Mouse (Mus musculus) heart, postnatal 36 days (tissue): ENCODE measurements at regions not wholly inside any gene's neighbourhood (a gene's known extent, or its start where the extent isn't known, plus 50 kb on each side); places are given as distances from the start of the nearest gene placed in this dataset.

Source experiments
- DNase-seq, 2 experiments: peaks; one replicate each; pipeline ENCODE4 v3.0.0; 2021 to 2022
- intact Hi-C: fragments of 180-260 bp; cut with DNase I; formaldehyde crosslinking; loops from one replicate; pipeline ENCODE4 v1.15.1; 2025
- microRNA-seq, 2 experiments: library from miRNA; unstranded; fragments of <30 nt; microRNA quantifications; one replicate each; pipeline ENCODE4 v1.2.0; 2021; ENCODE audit warnings: borderline number of aligned reads in 2 of 2

DNA sequence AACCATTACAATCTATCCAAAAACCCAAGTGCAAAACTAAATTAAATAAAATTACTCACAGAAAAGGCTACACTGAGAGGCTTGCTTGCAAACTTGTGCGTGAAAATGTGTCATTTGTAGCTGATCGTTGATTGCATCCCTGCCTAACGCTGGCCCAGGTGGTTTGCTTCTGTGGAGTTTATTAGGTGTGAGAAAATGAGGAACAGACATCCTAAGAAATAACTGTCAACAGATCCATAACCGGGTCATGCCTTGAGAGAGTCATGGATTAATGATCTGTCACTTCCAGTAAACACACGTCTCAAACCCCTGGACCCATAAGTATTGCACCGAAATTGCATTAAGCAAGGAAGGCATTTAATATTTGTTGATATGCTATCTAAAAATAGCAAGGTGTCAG lies 73.4 kb upstream of the Tmem18 start:
- intact Hi-C loops: no loop called here
- no peak for DNase-seq

DNA sequence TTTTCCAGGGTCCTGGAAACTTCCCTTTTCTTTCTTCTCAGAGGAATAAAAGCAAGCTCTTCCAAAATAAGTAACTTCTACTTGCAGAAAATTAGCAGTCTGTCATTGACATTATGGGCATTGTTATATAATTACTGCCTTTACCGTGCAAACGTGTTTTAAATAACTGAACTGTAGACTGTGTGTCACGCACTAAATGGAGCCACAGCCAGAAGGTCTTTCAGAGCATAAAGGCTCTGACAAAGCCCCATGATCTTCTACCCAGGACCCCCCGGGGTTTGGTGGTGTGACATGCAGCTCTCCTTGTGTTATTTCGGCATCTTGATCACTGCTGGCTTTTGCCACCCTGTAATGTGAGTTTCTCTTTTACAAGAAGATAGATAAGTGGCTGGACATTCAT lies 100.9 kb upstream of the Tmem18 start:
- intact Hi-C loops: no loop called here
- no peak for DNase-seq

DNA sequence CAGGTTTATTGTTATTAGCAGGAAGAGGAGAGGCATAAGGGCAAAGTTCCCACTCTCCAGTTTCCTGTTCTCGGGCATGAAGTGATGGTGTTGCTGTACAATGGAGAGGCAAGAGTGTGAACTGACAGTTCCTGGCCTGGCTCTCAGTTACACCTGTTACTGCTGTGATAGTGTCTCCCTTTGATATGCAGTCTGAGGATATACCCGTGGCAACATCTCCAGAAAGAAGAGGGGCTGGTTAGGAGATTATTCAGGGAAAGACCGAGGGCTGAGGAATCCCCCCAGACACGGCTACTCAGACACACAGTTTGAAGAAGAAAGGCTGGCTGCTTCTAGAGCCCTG lies 100.3 kb upstream of the Sntg2 start:
- intact Hi-C loops: no loop called here
- DNase-seq: no peak

DNA sequence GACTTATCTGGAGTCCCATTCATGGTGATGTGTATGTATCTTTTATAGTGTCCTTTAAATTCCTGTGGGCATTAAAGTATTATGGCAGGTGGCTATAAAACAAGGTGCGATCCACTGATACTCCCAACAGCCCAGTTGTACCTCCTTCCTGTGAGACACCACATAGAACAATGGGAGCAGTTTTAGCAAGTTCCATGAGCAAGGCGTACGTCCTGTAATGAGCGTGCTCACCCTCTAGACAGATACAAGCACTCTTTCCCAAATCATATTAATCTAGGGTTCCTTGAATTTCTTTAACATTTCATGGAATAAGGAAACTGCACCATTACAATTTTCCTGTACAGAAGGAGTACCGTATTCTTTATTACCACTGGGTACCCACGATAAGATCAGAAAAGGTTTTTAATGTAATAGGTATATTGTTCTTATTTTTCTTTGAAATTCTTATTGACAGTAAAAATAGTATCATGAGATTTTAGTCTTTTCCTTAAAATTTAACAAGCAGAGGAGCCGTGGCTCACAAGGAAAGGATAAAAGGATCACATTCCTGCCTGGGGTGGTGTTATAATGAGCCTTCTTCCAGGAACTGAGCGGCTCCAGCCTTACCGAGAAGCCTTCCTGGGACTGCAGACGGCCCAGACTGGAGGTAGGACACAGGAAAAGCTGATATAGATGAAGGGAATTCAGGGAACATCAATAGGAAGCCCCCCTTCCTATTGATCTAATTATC lies 99.7 kb upstream of the Sntg2 start:
- DNase-seq: no peak
- intact Hi-C loops: no loop called here

DNA sequence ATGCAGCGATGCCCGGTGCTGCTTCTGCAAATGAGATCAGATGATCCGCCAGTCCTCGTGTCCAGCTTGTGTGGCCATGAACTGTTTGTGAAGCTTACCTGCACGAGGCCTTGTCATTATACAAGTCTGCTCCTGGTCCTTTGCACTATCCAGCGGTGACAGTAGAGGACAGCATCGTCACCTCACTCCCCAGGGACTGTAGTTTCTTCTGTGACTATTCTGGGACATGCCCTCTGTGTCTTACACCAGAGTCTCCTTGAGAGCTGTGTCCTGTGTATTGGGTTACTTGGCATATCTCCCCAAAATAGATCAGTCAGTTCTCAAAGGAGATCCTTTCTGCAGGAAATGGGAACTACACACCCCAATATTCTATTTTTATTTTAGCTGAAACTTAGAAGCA lies 94.0 kb upstream of the Sntg2 start:
- peak in 1 of 2 experiments; percentile 3 for DNase-seq
- intact Hi-C loops: loop anchor here (5.0 kb wide), 1 partner anchor 110 kb away; no protein-coding TSS in a partner anchor

DNA sequence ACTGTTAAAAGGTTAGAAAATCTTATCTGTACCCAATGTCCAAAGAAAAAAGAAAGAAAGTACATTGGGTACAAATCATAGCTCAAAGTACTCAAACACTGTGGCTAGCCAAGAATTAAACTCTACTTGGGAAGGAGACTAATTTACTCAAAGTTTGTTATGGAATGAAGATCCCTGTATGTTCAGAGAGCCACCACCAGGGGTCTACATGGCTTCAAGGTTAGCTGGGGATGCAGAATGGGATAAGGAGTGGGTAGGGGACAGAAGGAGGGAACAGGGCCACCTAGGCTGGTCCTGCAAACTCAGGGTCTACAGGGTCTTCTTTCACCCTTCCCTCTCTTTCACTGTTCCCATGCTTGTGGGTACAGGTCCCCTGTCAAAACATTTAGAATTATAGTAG lies 77.4 kb upstream of the Sntg2 start:
- no peak for DNase-seq
- intact Hi-C loops: no loop called here

DNA sequence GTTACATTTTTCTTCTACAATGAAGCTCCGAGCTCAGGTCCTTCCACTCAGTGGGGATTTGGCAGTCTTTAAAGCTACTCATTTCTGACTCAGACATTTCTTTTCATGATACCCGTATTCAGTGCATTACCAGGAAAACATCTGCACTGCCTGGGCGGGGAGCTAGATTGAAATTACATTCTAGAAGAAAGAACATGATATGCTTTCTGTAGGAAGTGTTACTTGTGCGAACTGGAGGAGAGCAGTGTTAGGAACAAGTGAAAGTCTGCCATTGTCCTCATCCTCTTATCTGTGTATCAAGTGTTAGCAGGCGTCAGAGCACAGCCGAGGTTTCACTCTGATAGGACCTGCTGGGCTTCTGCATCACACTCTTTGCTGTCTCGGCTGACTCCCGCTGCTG lies 61.7 kb upstream of the Sntg2 start:
- DNase-seq: no peak
- intact Hi-C loops: no loop called here

DNA sequence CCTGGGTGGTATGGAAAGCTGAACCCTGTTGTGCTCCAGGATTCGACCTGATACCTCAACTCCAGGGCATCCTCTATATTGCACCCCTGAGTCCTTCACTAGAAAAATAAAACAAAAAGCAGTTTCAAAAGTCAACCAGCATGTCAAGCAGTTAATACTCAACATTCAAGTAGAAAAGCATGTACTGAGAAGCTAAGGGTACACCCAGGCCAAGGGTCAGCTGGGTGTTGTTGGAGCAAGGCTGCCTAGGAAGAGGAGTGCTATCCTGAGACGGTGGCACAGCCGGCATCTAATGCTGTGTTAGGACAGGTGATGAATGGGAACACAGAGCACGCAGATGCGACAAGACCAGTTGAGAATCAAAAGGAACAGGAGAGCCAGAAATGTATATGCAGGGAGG lies 59.7 kb upstream of the Sntg2 start:
- intact Hi-C loops: no loop called here
- no peak for DNase-seq

DNA sequence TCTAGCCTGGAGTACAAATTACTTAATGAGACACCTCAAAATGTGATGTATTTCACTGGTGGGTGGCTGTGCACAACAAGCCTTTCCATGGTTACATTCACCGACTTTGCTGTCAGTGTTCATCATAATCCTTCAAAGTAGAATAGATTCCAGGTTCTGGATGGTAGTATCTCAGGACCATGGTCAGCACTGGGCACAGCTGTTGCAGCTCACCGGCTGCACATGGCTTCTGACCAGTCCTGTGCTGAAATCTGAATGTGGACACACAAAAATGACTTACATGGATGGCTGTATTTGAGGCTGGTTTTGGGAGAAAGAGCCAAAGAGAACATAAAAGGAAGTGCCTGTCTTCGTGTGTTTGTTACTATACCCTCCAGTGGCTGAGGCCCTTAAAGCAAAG lies 57.5 kb upstream of the Sntg2 start:
- no peak for DNase-seq
- intact Hi-C loops: no loop called here

DNA sequence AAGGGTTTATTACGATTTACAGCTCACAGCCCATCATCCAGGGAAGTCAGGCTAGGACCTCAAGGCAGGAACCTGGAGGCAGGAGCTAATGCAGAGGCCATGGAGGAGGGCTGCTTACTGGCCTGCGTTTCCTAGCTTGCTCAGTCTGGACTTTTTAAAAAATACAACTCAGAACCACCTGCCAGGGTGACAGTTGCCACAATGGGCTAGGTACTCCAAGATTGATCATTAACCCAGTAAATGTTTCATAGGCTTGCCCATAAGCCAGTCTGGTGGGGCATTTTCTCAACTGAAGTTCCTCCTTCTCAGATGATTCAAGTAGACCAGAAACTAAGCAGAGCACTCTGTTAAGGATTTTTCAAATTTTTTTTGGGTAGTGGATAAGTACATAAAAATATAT lies 52.1 kb upstream of the Sntg2 start:
- intact Hi-C loops: no loop called here
- no peak for DNase-seq

Small RNA genes in the stretch of these regions (microRNA-seq; reads per million reads assigned to microRNA genes)
- 0 reads per million in 2 experiments for gene Gm25865
